Mouse (Mus musculus) spleen, adult 10 weeks (tissue): Measurements from ENCODE around the gene Tmem54. TPM values are rescaled to one million over a fixed set of nuclear protein-coding genes. Genes with fewer than 3 reads are reported as not detected.

Experiments
- polyA plus RNA-seq: library from polyadenylated mRNA; stranded (reverse); fragments of 350-450 nt; fragmentation: Illumina TruSeq; extraction: RNeasy Lipid Tissue Mini Kit (QIAGEN cat#74804); gene quantifications from one replicate; pipeline ENCODE4 v1.2.3, GENCODE M21; 2015; ENCODE audit warnings: low replicate concordance; ENCODE audit not compliant: insufficient read depth

Gene Tmem54
- not detected for polyA plus RNA-seq

DNA sequence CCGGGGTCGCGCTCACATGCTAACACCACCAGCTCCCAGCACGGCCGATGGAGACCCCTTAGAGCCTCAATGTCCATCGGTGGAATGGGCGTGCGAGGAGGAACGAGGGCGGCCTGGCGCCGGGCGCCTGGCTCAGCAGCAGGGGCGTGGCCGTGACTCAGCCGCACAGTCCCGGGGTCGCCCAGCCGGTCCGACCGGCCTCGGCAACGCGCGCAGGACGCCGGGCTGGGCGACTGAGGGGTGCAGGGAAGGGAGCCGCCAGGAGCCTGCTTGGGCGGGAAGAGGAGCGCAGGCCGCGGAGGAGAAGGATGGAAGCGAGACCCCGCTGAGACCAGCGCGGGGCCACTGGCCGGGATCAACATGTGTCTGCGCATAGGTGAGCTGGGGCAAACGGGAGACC lies at the start of gene Tmem54:
TSS of gene Tmem54 (plus strand) at position 193 of the 400 bp plus-strand sequence.

GRCm38 (mm10) chr4:129058207-129059092 lies 46.9 kb upstream of the Tmem54 start, which contains the start of gene Rnf19b:
TSS of gene Rnf19b (plus strand) at chr4:129058271.

DNA sequence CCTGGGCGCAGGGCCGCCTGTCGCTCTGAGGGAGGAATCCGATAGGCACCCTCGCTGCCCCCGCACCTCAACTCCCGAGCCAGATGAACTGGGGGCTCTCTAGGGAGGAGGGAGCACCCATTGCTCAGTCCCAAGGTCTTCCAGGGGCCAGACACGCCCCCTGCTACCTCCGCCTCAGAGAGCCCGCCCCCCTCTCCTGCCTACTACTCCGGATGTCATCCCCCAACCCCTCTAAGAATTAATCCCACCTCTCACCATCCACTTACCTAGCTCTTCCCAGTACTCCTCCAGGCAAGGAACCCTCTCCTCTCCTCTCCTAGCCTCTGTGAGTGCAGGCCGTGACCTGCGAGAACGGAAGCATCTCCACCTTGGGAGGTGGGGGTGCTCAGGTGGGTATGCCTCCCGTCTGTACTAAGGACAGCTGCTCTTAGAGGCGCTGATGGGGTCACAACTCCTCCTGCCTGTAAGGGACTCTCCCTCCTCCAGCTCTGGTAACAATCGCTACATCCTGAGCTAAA lies 16.3 kb downstream of the Tmem54 start, which contains the start of gene Hpca:
TSS of gene Hpca (minus strand) at position 468 of the 518 bp plus-strand sequence.

DNA sequence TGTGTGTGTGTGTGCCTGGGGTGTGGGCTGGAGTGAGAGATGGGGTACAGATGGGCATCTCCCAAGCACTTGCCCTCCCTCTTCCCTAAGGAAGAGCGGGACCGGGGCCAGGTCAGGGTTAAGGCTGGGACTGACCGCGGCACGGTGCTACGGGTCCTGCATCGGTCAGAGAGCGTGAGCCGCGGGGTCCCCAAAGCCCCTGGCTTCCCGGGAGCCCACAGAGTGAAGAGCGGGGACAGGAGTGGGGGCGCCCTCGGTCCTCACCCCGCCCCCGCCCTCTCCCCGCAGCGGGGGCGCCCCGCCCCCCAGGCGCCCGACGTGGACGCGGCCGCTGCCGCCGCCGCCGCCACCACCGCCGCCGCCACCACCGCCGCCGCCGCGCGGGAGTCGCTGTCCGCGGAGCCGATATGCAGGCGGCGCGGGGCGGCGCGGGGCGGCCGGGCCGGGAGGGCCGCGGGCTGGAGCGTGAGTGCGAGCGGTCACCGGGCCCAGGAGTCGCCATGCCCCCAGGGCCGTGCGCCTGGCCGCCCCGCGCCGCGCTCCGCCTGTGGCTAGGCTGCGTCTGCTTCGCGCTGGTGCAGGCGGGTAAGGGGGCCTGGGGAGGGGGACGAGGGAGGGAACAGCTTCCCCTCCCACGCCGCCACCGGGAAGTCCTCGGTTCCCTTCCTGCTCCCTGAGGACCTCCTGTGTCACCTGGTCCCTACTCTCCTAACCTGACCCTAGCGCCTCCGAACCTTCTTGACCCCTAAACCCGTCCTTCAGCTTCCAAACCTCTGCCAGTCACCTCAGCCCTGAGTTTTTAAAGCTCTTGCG lies 31.4 kb downstream of the Tmem54 start, which contains the start of gene Fndc5:
TSS of gene Fndc5 (plus strand) at position 421 of the 813 bp plus-strand sequence.

Other genes starting within 250 kb of the Tmem54 start
- gene Trim62, start 222.0 kb upstream of the Tmem54 start, polyA plus RNA-seq = 3.1 TPM
- gene Azin2, start 143.1 kb upstream of the Tmem54 start, polyA plus RNA-seq = 1.6 TPM
- 71.9 TPM for gene Ak2, start 113.6 kb upstream of the Tmem54 start, polyA plus RNA-seq
- gene Rnf19b, start 47.3 kb upstream of the Tmem54 start, polyA plus RNA-seq = 77.8 TPM
- gene Hpca, start 16.5 kb downstream of the Tmem54 start, polyA plus RNA-seq = not detected
- 1.8 TPM for gene Fndc5, start 31.5 kb downstream of the Tmem54 start, polyA plus RNA-seq
- gene S100pbp, start 84.2 kb downstream of the Tmem54 start, polyA plus RNA-seq = 74.0 TPM
- 28.6 TPM for gene Yars, start 84.2 kb downstream of the Tmem54 start, polyA plus RNA-seq
- 0.61 TPM for gene C77080, start 155.9 kb downstream of the Tmem54 start, polyA plus RNA-seq
- 1.9 TPM for gene Sync, start 182.1 kb downstream of the Tmem54 start, polyA plus RNA-seq
- 154 TPM for gene Rbbp4, start 229.8 kb downstream of the Tmem54 start, polyA plus RNA-seq
- gene Zbtb8os, start 230.1 kb downstream of the Tmem54 start, polyA plus RNA-seq = 119 TPM